Mouse (Mus musculus) testis, postnatal 10 days (tissue): ENCODE data around the gene Zfp112.
"Not testable (repeated sequence)": the region's sequence is repeated elsewhere in the genome, so short reads cannot be mapped to it uniquely, and the experiment has no call there.

Experiments
- DNase-seq: peaks from one replicate; pipeline ENCODE4 v3.0.0; 2021; ENCODE audit warnings: low spot score

The Zfp112 gene

GRCm38 (mm10) chr7:24112156-24112856 is at the start of gene Zfp112:
Gene Zfp112 (plus strand): TSS chr7:24112314.
- peak; percentile 77 for DNase-seq

- not testable (repeated sequence) for DNase-seq
Measured at GRCm38 (mm10) chr7:24074424-24074823, 37.7 kb upstream of the Zfp112 start.

DNA sequence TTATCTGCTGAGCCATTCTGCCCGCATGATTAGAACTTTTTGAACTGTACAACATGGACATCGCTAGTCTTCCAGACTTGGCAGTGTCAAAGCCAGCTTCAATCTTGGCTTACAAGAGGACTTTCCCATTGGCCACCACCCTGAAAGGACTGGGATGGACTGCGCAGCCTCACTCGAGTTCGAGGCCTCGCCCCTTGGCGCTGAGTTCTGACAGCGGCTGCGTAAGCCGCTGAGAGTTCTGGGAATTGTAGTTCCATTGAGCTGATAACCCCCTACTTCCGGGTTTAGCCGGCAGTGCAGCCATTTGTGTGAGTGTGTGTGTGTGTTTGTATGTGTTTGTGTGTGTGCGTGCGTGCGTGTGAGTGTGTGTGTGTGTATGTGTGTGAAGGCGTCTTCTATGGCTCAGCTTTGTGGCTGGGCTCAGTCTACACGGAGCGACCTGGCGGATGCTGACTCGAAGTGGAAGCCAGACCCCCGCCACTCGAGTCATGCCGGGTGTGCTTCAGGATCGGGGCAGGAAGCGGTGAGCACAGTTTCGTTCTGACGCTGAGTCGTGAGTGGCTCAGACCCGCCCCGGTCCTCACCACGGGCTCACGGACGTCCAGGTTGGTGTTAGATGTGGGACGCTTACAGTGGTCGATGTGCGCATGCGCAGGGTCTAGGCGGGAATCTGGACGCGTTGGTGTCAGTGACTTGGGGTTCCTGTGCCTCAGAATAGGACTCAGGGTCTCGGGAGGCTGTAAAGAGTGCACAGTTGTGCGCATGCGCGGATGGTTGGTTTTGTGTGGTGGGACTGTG is 30.3 kb upstream of the Zfp112 start, which contains the start of gene Zfp180:
Gene Zfp180, plus strand, starts transcription at position 291 of the 798 bp plus-strand sequence.
- peak; percentile 93 for DNase-seq

DNA sequence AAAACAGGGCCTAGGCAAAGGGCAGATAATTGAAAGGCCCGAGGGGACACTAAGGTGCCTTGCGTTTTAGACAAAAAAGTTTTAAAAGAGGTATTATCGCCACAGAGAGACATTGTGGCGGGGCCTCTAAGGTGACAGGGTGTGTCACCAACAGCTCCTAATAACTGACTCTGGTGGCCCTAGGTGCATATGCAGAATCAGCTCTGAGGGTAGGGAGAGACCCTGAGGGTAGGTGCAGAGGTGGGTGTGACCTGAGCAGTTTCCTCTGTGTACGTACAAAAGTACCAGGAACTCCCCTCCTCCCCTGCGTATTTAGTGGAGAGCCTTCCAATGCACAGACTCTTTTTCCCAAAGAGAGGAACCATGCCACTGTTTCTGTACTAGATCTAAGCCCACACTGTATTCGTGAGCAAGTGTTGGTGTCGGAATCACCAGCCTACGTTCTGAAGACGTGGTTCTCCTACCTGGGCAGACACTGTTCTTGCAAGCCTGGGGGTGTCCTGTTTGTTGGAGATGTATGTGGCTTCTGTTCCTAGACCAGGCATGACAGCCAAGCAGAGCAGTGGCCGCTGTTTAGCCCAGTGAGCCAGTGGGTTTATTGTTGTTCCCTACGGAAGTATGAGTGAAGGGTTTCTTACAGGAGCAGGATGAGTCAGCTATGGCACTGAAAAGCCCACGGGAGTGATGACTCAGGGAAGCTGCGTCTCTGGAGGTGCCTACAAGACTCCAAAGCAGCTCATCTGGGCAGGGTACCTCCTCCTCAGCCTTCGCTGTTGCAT is 29.5 kb upstream of the Zfp112 start:
- no peak for DNase-seq

DNA sequence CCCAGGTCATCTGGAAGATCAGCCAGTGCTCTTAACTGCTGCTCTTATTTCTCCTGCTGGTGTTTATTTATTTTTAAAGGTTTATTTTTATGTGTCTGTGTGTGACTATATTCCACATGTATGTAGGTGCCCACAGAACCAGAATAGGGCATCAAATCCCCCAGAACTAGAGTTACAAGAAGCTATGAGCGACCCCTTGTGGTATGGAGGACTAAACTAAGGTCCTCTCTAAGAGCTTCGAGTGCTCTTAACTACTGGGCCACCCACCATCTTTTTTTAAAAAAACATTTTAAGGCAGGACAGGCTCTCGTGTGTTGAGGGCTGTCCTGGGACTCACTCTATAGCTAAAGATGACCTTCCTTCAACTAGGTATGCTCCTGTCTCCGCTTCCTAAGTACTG is 25.2 kb upstream of the Zfp112 start:
- no peak for DNase-seq

DNA sequence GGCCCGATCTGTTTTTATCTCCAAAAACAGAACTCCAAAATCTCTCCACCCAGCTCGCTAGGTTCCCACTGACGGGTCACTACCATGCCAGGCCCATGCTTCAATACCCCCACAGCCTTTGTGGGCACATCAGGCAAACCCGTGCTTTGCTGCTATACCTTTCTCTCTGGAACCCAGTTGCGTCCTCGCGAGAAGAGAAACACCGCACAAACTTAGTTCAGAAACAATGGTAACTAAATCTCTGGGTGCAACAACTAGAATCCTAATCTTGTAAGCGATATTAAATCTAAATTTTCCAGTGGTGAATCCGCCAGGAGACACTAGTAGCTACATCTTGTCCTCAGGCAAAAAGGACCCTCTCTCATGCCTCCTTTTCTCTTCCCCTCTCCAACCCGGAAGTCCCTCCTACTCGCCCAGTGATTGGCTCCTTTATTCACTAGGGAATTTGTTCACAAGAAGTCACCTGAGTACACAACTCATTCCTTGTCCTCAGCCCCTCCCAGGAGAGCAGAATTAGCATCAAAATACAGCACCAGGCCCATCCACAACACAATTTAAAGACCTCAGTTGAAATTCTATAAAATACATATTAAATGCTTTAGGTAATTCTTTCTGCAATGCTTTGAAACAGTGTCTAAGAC is 24.5 kb upstream of the Zfp112 start:
- no peak for DNase-seq

- DNase-seq: no peak
Measured at GRCm38 (mm10) chr7:24104403-24104802, 7.7 kb upstream of the Zfp112 start.

DNA sequence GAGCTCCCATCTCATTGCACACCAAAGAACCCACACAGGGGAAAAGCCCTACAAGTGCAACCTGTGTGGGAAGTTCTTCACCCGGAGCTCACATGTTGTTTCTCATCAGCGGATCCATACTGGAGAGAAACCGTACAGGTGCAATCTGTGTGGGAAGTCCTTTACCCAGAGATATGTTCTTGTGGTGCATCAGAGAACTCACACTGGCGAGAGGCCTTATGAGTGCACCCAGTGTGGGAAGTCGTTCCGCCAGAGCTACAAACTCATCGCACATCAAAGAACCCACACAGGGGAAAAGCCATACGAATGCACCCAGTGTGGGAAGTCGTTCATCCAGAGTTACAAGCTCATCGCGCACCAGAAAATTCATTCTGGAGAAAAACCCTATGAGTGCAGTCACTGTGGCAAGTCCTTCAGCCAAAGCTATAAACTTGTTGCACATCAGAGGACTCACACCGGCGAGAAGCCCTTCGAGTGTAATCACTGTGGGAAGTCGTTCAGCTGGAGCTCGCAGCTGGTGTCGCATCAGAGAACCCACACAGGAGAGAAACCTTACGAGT is 6.9 kb upstream of the Zfp112 start:
- DNase-seq: no peak

GRCm38 (mm10) chr7:24110839-24111238 is 1.3 kb upstream of the Zfp112 start:
- DNase-seq: no peak

DNA sequence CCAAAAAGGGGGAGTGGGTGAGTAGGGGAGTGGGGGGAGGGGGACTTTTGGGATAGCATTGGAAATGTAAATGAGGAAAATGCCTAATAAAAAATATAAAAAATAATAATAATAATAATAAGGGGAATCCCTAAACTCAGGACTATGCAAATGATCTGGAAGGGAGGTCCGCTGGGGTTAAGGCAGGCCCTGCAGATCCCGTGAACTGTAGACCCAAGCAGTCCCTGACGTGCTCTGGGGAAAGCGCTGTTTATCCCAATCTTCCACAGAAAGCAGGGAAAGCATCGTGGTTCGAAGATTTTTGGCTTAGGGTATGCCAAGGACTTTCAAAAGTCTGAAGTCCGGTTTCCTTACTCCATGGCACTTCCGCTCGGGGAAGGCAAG is 350 bp upstream of the Zfp112 start:
- no peak for DNase-seq

- DNase-seq: peak; percentile 76
Measured at GRCm38 (mm10) chr7:24113001-24113400, 887 bp downstream of the Zfp112 start.

DNA sequence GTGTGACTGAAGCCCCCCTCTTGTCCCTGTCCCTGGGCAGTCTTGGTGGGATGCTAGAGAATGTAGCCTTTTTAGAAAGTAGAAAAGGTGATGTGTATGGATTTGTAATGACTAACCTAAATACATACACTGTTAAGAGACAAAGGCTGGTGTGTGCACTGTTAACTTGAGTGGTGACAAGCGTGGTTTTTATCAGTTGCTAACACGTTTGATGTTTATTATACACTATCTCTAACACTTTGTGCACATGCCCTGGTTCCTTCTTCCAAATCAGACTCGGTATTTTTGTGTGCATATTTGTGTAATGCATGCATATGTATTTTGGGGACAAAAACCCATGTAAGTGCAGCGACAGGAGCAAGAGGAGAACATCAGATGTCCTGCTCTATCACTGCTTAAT is 4.5 kb downstream of the Zfp112 start:
- no peak for DNase-seq

GRCm38 (mm10) chr7:24133425-24133995 is 21.4 kb downstream of the Zfp112 start:
- no peak for DNase-seq

DNA sequence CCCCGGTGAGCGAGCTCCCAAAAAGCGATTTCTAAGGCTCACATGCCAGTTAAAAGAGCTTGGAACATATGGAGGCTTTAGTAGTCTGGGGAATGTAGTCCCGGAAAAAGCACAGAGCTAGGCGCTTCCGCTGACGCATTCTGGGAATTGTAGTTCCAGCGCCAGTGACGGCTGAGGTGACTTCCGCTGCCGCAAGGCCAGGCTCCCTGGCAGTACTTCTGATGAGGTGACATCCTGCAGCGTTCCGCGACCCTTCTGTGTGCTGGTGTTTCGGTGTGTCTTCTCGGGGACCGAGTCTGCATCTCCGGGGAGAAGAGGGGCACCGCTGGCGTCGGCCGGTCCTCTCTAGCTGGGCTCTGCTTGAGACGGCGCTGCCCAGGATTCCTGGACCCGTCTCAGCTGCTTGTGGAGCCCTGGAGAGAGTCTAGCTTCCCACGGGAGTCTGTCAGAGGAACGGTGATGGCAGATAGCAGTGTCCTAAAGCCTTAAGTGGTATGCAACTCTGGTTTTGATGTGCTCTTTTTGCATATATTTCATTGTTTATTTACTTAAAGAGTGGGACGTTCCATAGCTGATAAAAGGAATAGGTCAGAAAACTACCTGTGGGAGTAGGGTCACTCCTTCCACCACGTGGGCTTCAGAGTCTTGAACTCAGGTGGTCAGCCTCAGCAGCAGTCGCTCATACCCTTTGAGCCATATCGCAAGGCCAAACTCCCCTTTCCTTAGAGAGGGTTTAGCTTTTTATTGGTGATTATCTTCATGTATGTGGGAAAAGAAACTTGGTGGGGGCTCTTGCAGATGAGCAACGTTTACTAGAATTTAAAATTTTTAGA is 22.1 kb downstream of the Zfp112 start, which contains the start of gene Zfp235:
Gene Zfp235, plus strand, starts transcription at position 174 of the 833 bp plus-strand sequence.
- DNase-seq: peak; percentile 81

DNA sequence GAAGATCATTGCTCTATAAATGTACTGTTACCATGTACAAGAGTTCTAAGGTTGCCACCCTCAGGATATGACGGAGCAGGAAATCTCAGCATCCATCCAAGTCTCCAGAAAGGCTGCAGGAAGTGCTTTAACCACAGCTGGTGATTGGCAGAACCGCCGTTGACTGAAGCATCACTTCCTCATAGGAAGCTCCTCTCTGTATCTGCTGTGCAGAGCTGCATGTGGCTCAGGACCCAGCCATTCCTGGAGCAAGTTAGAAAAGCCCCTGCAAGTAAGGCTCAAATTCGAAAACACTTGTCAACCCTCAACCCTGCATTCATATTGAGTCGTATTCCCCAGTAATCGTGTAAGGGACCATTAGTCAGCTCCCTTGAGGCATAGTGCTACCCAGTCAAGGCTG is 30.5 kb downstream of the Zfp112 start:
- DNase-seq: no peak

DNA sequence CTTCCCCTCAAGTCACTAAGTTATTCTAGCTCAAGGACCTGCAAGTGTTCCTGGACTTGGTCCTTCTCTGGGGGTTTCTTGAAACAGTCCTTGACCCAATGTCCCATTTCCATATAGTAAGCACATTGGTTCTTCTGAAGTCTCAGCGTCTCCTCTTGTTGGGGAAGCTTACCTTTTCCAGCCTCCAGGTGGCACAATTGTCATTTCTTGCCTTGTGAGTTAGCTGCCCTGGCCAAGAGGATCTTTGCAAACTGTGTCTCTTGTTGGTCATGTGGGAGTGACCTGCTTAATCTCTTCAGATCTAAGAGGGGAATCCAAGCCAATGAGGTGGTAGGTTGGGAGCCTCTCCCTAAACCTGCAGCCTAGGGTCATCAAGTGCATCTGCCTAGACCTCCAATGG is 41.2 kb downstream of the Zfp112 start:
- no peak for DNase-seq

DNA sequence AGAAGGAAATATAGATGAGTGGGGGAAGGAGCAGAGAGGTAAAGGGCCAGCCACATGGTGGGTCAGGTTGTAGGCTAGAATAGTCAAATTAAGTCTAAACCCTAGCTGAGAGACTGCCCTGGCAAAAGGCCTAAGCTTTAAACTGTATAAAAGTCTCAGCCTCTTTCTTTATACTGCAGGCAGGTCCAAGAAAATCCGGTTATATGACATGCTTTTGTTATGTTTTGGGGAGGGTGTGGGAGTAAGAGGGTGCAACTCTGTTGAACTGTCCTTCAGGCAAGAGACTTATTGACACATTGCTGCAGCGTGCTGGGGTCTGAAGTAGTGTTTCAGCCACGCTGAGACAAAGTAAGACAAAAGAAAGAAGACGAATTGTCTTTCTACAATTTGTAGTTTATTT is 60.1 kb downstream of the Zfp112 start:
- DNase-seq: no peak

- peak; percentile 83 for DNase-seq
Measured at GRCm38 (mm10) chr7:24174618-24175336, 62.7 kb downstream of the Zfp112 start, which contains the start of gene Zfp114. Gene Zfp114 (plus strand): TSS chr7:24175060.

GRCm38 (mm10) chr7:24175337-24175711 is 63.2 kb downstream of the Zfp112 start:
- DNase-seq: no peak
